Mouse (Mus musculus) liver, postnatal 0 days (tissue): ENCODE measurements around the gene Adam8. TPM values are rescaled to one million over a fixed set of nuclear protein-coding genes. Genes with fewer than 3 reads are reported as not detected.

ENCODE experiments used
- ATAC-seq: fragments of 200-750 bp; cut with Nextera tagmentation; 2 replicates; pipeline ENCODE4 v1.8.0; 2017; ENCODE audit warnings: mild to moderate bottlenecking, moderate library complexity
- DNase-seq: peaks from one replicate; pipeline ENCODE4 v3.0.0-alpha.2; 2016
- H3K27ac ChIP-seq: fragments of 300-500 bp; sonication (generic); 2 replicates; pipeline ENCODE4 v1.5.1; 2014; ENCODE audit warnings: antibody characterized with exemption, moderate library complexity, mild to moderate bottlenecking, low read depth
- H3K27me3 ChIP-seq: fragments of 300-500 bp; sonication (generic); 2 replicates; pipeline ENCODE4 v1.6.1; 2014; ENCODE audit warnings: low read length, control low read depth, mixed read lengths; ENCODE audit not compliant: insufficient read depth
- H3K36me3 ChIP-seq: fragments of 300-500 bp; sonication (generic); replicated peaks from 2 replicates; pipeline ENCODE4 v1.6.1; 2014; ENCODE audit warnings: mild to moderate bottlenecking, control low read depth, low read length, moderate library complexity, mixed read lengths; ENCODE audit not compliant: insufficient read depth
- H3K4me1 ChIP-seq: fragments of 300-500 bp; sonication (generic); 2 replicates; pipeline ENCODE4 v1.6.1; 2014; ENCODE audit warnings: antibody characterized with exemption, mild to moderate bottlenecking, control low read depth; ENCODE audit not compliant: insufficient read depth
- H3K4me2 ChIP-seq: fragments of 300-500 bp; sonication (generic); 2 replicates; pipeline ENCODE4 v1.6.1; 2014; ENCODE audit warnings: low read depth, mild to moderate bottlenecking, low read length, moderate library complexity, mixed read lengths
- H3K4me3 ChIP-seq: fragments of 300-500 bp; sonication (generic); 2 replicates; pipeline ENCODE4 v1.5.1; 2014; ENCODE audit warnings: low read depth, low read length
- H3K9ac ChIP-seq: fragments of 300-500 bp; sonication (generic); replicated peaks from 2 replicates; pipeline ENCODE4 v1.6.1; 2014; ENCODE audit warnings: mild to moderate bottlenecking, moderate library complexity
- H3K9me3 ChIP-seq: fragments of 300-500 bp; sonication (generic); 2 replicates; pipeline ENCODE4 v1.6.1; 2016; ENCODE audit warnings: mild to moderate bottlenecking, control low read depth, low read length, mixed read lengths
- CTCF ChIP-seq: sonication (generic); IDR thresholded peaks from 2 replicates; pipeline ENCODE4 v1.5.1; 2016; ENCODE audit warnings: antibody characterized with exemption, low read depth
- EP300 ChIP-seq: IDR thresholded peaks from 2 replicates; pipeline ENCODE4 v1.6.1; 2016; ENCODE audit warnings: antibody characterized with exemption, low read depth, mild to moderate bottlenecking
- WGBS: fragments of 180-500 bp; shearing (Covaris S2); extraction: QIAGEN DNeasy Blood & Tissue Kit; methylation state at CpG from one replicate; pipeline ENCODE4 v1.1.7; 2014; ENCODE audit not compliant: insufficient replicate concordance; 5-methylcytosine and 5-hydroxymethylcytosine counted together
- polyA plus RNA-seq: library from polyadenylated mRNA; unstranded; fragments of >200 nt; fragmentation: Nextera tagmentation; extraction: Ambion mirVana; gene quantifications from 2 replicates; pipeline ENCODE4 v1.2.1, GENCODE M21; 2015

Adam8 gene
- 1.2 and 1.8 TPM in 2 replicates for polyA plus RNA-seq

- H3K4me3 ChIP-seq: peak within 1 kb of the TSS; percentile 15
- ATAC-seq: peak; percentile 72
Observed at GRCm38 (mm10) chr7:139992406-139992805, at the start of gene Adam8. Gene Adam8 (minus strand): TSS chr7:139992562.

DNA sequence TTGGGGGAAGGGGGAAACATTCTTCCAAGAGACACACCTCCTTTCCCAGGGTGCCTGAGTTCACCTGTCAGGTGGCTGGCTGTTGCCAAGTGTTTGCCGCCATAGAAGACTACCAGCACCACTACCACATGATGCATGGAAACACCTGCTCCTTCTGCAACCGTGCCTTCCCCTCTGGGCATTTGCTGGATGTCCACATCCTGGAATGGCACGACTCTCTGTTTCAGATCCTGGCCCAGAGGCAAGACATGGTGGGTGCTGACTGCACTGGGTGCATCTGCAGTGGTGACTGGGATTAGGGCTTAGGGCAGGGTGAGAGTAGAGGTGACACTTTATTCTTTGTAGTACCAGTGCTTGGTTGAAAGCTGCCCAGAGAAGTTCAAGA lies 44.8 kb upstream of the Adam8 start:
- ATAC-seq (no peak), DNase-seq (no peak)
- WGBS: 64% methylated on average over 3 of the region's 3 CpGs
- peak overlapping the region; percentile 75 for H3K4me3 ChIP-seq
- H3K9me3 ChIP-seq: no peaks in the 10 kb centered on the region
- peaks cover 16% of the 10 kb centered on the region for H3K4me1 ChIP-seq
- no peak overlapping the region for H3K27ac ChIP-seq
- peak overlapping the region; percentile 83; the same call in 1 of the 2 replicates for H3K9ac ChIP-seq
- TF ChIP-seq CTCF: no peak
- TF ChIP-seq EP300: no peak
- no peaks in the 10 kb centered on the region for H3K27me3 ChIP-seq
- H3K4me2 ChIP-seq: peak overlapping the region; percentile 82
- peaks cover 20% of the 10 kb centered on the region for H3K36me3 ChIP-seq

More at GRCm38 (mm10) chr7:139992406-139992805, at the start of gene Adam8:
- H3K9me3 ChIP-seq: no peaks in the 10 kb centered on the region
- peak within 1 kb of the TSS; percentile 8; the same call in 1 of the 2 replicates for H3K27ac ChIP-seq
- TF ChIP-seq EP300 (no peak), CTCF (no peak)
- H3K27me3 ChIP-seq: no peaks in the 10 kb centered on the region
- peak; percentile 68 for DNase-seq
- peak within 1 kb of the TSS; percentile 36 for H3K4me2 ChIP-seq
- no peaks in the 10 kb centered on the region for H3K4me1 ChIP-seq
- H3K9ac ChIP-seq: 0 out of 2 replicates have a peak within 1 kb of the TSS, but pooled peaks have one; percentile 22
- peaks cover 20% of the 10 kb centered on the region for H3K36me3 ChIP-seq
- WGBS: 28% methylated on average over 7 of the region's 7 CpGs

DNA sequence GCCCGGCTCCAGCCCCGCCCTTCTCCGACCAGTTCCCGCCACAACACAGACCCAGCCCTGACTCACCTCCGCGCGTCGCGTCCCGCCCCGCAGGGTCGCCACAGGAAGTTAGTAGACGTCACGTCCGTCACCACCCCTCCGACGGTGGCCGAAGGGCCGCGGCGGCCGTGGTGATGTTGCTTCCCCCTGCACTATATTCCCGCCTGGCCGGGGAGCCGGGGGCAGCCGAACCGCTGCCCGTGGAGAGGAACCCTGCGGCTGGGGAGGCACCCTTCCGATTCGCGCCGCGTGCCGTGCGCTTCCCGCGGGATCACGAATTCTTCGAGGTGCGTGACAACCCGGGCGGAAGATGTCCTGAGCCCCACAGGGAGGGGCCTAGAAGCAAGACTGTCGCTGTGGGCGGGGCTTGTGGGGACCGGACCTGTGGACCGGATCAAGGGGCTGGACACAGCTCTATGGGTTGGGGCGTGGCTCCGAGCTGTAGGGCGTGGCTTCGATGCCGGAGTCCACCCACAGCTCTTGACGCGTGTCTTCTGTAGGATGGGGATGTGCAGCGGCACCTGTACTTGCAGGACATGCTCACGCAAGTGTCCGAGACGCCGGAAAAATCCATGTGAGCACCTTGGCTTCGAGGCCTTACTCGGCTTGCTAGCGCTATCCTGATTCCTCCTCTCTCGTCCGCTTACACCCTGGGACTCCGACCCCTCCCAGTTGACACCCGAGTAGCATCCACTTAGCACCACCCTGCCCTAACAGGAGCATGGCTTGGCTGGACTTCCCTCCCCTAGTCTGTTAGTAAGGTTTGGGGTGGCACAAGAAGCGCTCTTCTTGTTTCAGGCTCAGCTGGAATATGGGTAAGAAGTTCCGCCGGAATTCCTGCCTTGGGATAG lies 44.2 kb upstream of the Adam8 start, which contains the start of the genes Zfp511 and Tubgcp2:
TSS of gene Zfp511 (plus strand) at position 111 of the 890 bp plus-strand sequence.
TSS of gene Tubgcp2 (minus strand) at position 389 of the 890 bp plus-strand sequence.
- DNase-seq: peak; percentile 98
- H3K27ac ChIP-seq: peak within 1 kb of the TSS; percentile 74
- WGBS: 2% methylated on average over 68 of the region's 69 CpGs
- peaks cover 25% of the 10 kb centered on the region for H3K36me3 ChIP-seq
- peak within 1 kb of the TSS; percentile 83 for H3K9ac ChIP-seq
- peak within 1 kb of the TSS; percentile 75 for H3K4me3 ChIP-seq
- H3K4me2 ChIP-seq: peak within 1 kb of the TSS; percentile 82
- no peaks in the 10 kb centered on the region for H3K9me3 ChIP-seq
- TF ChIP-seq EP300 (peak; percentile 56; the same call in 1 of the 2 replicates), CTCF (0 out of 2 replicates have a peak, but pooled peaks have one; percentile 2)
- H3K4me1 ChIP-seq: peaks cover 16% of the 10 kb centered on the region
- no peaks in the 10 kb centered on the region for H3K27me3 ChIP-seq
- peak; percentile 99 for ATAC-seq

DNA sequence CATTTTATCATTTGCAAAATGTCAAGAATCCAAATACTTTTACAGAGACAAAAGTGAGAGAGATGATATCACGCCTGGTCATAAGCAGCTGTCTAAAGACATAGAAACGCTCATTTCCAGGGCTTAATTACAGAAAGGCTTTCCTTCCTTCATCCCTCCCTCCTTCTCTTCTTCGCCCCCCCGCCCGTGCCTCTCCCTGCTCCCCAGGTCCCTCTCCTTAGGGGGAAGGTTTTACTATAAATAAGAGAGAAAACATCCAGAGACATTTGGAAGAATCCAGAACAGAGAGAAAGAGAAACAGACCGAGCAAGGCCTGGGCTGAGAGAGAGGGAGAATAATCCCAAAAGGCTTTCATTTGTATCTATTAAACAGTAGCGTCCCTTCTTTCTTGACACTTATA lies 43.1 kb upstream of the Adam8 start:
- H3K4me1 ChIP-seq: peaks cover 16% of the 10 kb centered on the region
- H3K4me2 ChIP-seq: peak overlapping the region; percentile 82
- H3K9me3 ChIP-seq: no peaks in the 10 kb centered on the region
- no peak for DNase-seq
- peak overlapping the region; percentile 75 for H3K4me3 ChIP-seq
- H3K27me3 ChIP-seq: no peaks in the 10 kb centered on the region
- 17% methylated on average over 7 of the region's 7 CpGs for WGBS
- peaks cover 32% of the 10 kb centered on the region for H3K36me3 ChIP-seq
- no peak for TF ChIP-seq CTCF
- TF ChIP-seq EP300: no peak
- peak overlapping the region; percentile 83 for H3K9ac ChIP-seq
- H3K27ac ChIP-seq: peak overlapping the region; percentile 74
- no peak for ATAC-seq

DNA sequence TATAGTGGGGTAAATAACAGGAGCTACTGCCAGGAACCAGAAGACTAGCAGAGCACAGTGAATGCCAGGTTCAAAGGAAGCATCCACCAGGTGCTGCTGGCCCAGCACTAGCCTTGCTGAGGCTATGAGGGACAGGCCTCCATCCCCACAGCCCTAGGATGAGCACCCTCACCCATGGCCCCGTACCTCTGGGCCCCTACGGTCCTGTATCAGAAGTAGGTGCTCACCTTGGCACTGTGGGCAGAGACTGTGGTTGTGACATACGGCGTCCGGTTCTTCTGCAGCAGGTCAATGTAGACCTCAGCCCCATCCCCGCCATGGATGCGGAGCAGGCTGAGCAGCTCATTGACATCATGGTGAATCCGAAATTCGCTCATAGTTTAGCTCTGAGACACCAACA lies 41.0 kb upstream of the Adam8 start:
- Histone ChIP-seq H3K36me3 (peaks cover 47% of the 10 kb centered on the region), H3K27me3 (no peaks in the 10 kb centered on the region), H3K9ac (no peak overlapping the region), H3K27ac (no peak overlapping the region), H3K4me1 (peaks cover 16% of the 10 kb centered on the region), H3K4me2 (no peak overlapping the region), H3K9me3 (peaks cover 2% of the 10 kb centered on the region), H3K4me3 (no peak overlapping the region)
- no peak for ATAC-seq
- 92% methylated on average over 9 of the region's 9 CpGs for WGBS
- no peak for TF ChIP-seq CTCF
- no peak for TF ChIP-seq EP300
- DNase-seq: no peak

DNA sequence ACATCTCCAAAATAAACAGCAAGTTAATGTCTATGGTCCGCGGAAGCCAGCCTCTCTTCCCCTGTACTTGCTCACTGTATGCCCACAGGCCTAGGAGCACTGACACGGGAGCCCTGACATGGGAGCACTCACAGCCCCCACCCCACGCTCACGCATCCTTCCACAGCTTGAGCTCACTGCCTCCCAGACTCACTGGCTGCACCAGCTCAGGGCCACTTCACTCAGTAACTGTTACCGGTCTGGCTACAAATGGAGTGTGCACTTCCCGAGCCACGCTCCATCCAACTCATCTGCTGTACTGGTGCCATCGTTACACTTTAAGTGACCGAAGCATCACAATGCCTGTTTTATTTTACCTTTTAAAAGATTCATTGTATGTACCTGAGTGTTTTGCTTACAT lies 40.0 kb upstream of the Adam8 start:
- ATAC-seq: no peak
- Histone ChIP-seq H3K4me3 (no peak overlapping the region), H3K9me3 (peaks cover 5% of the 10 kb centered on the region), H3K27ac (no peak overlapping the region), H3K4me1 (peaks cover 16% of the 10 kb centered on the region), H3K27me3 (no peaks in the 10 kb centered on the region), H3K36me3 (peaks cover 52% of the 10 kb centered on the region), H3K9ac (no peak overlapping the region), H3K4me2 (no peak overlapping the region)
- 93% methylated on average over 10 of the region's 10 CpGs for WGBS
- DNase-seq: no peak
- no peak for TF ChIP-seq CTCF
- TF ChIP-seq EP300: no peak
